Mouse (Mus musculus): ENCODE results near the gene Nudt3. TPM values are rescaled to one million over a fixed set of nuclear protein-coding genes. Genes with fewer than 3 reads are reported as not detected.
"Not testable (repeated sequence)": the region's sequence is repeated elsewhere in the genome, so short reads cannot be mapped to it uniquely, and the experiment has no call there.

The Nudt3 gene
- polyA plus RNA-seq, 1 experiment from 2014 or later = 20.5 TPM

- H3K4me1 ChIP-seq (ENCODE audit: control insufficient read depth, low read depth, low read length) = peaks cover 5% of the 10 kb centered on the region
- H3K9me3 ChIP-seq (replicated peaks; ENCODE audit: control insufficient read depth, low read length) = no peaks in the 10 kb centered on the region
- H3K9ac ChIP-seq (ENCODE audit: low read depth, low read length) = no peak overlapping the region
- H3K27ac ChIP-seq (ENCODE audit: low read length) = no peak overlapping the region
- no peak overlapping the region for H3K4me3 ChIP-seq (ENCODE audit: low read depth, low read length)
- peaks cover 37% of the 10 kb centered on the region for H3K27me3 ChIP-seq (ENCODE audit: control insufficient read depth, insufficient read depth, low read depth, low read length)
- no peaks in the 10 kb centered on the region for H3K36me3 ChIP-seq (ENCODE audit: control insufficient read depth, insufficient read depth)
- WGBS (ENCODE audit: insufficient replicate concordance) = 52% methylated on average over 23 of the region's 23 CpGs
- no peak for ATAC-seq (ENCODE audit: low read depth)
- H3K4me2 ChIP-seq (ENCODE audit: low read depth, low read length) = no peak overlapping the region
Measured at GRCm38 (mm10) chr17:27652046-27652790, 28.9 kb upstream of the Nudt3 start.

DNA sequence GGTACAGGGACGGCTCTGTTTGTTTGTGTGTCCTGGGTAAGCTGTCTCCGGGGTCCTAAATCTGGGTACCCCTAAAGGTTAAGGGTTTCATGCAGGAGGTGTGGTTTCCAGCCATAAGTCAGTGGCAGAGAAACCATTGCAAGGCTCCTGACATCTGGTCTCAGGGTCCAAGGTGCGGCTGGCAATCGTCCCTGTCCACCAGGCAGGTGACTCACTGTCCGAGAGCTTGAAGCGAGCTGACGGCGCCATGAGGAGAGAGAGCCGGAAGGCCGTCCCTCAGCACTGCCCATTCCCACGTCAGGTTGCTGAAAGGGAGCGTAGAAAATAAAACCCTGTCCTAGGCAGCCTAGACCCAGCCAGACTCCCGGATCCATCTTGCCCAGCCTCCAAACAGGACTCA, 27.3 kb upstream of the Nudt3 start:
- ATAC-seq (ENCODE audit: low read depth) = 0 out of 2 replicates have a peak, but pooled peaks have one; percentile 37
- WGBS (ENCODE audit: insufficient replicate concordance) = 61% methylated on average over 13 of the region's 13 CpGs
- Histone ChIP-seq H3K9me3 (replicated peaks; ENCODE audit: control insufficient read depth, low read length) (no peaks in the 10 kb centered on the region), H3K4me2 (ENCODE audit: low read depth, low read length) (no peak overlapping the region), H3K9ac (ENCODE audit: low read depth, low read length) (no peak overlapping the region), H3K36me3 (ENCODE audit: control insufficient read depth, insufficient read depth) (no peaks in the 10 kb centered on the region), H3K4me3 (ENCODE audit: low read depth, low read length) (no peak overlapping the region), H3K27me3 (ENCODE audit: control insufficient read depth, insufficient read depth, low read depth, low read length) (peaks cover 20% of the 10 kb centered on the region), H3K4me1 (ENCODE audit: control insufficient read depth, low read depth, low read length) (peaks cover 3% of the 10 kb centered on the region; the same call in 1 of the 2 replicates), H3K27ac (ENCODE audit: low read length) (no peak overlapping the region)

DNA sequence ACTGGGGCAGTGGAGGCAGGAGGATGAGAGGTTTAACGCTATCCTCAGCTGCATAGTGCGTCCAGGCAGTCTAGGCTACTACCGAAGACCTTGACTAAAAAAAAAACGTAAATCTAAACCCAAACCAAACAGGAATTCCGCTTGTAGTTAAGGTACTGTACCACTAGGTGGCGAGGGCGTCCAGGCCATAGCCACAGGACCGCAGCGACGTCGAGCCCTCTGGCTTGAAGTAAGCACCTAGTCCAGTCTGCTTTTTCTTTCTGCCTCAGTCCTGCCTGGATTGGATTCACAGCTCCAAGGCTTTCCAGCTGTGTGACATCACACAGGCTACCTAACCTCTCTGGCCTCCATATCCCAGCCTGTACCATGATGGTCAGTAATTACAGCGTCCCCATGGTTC, 26.9 kb upstream of the Nudt3 start:
- Histone ChIP-seq H3K4me2 (ENCODE audit: low read depth, low read length) (no peak overlapping the region), H3K4me3 (ENCODE audit: low read depth, low read length) (no peak overlapping the region), H3K4me1 (ENCODE audit: control insufficient read depth, low read depth, low read length) (peaks cover 3% of the 10 kb centered on the region; the same call in 1 of the 2 replicates), H3K27me3 (ENCODE audit: control insufficient read depth, insufficient read depth, low read depth, low read length) (peaks cover 16% of the 10 kb centered on the region), H3K36me3 (ENCODE audit: control insufficient read depth, insufficient read depth) (no peaks in the 10 kb centered on the region), H3K9ac (ENCODE audit: low read depth, low read length) (no peak overlapping the region), H3K27ac (ENCODE audit: low read length) (no peak overlapping the region), H3K9me3 (replicated peaks; ENCODE audit: control insufficient read depth, low read length) (no peaks in the 10 kb centered on the region)
- 7% methylated on average over 12 of the region's 12 CpGs for WGBS (ENCODE audit: insufficient replicate concordance)
- ATAC-seq (ENCODE audit: low read depth) = peak; percentile 32; the same call in 1 of the 2 replicates

GRCm38 (mm10) chr17:27645807-27646206, 22.5 kb upstream of the Nudt3 start:
- ATAC-seq (ENCODE audit: low read depth) = no peak
- Histone ChIP-seq H3K36me3 (ENCODE audit: control insufficient read depth, insufficient read depth) (no peaks in the 10 kb centered on the region), H3K9ac (ENCODE audit: low read depth, low read length) (no peak overlapping the region), H3K4me1 (ENCODE audit: control insufficient read depth, low read depth, low read length) (no peaks in the 10 kb centered on the region; the same call in 1 of the 2 replicates), H3K27ac (ENCODE audit: low read length) (no peak overlapping the region), H3K27me3 (ENCODE audit: control insufficient read depth, insufficient read depth, low read depth, low read length) (peaks cover under 1% of the 10 kb centered on the region; the same call in 1 of the 2 replicates), H3K4me3 (ENCODE audit: low read depth, low read length) (no peak overlapping the region), H3K4me2 (ENCODE audit: low read depth, low read length) (no peak overlapping the region), H3K9me3 (replicated peaks; ENCODE audit: control insufficient read depth, low read length) (no peaks in the 10 kb centered on the region)
- 48% methylated on average over 7 of the region's 7 CpGs for WGBS (ENCODE audit: insufficient replicate concordance)

DNA sequence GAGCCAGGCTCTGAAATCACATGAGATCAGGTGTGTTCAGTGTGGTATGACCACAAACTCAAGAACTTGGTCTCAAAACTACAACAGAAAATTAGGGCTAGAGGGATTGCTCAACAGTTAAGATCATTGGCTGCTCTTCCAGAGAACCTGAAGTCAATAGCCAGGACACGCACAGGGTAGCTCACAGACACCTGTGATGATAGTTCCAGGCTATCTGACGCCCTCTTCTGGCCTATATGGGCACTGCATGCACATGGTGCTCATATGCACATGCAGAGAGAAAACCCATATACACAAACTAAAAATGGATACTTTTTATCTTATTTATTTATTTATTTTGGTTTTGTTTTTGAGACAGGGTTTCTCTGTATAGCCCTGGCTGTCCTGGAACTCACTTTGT, 21.3 kb upstream of the Nudt3 start:
- H3K4me1 ChIP-seq (ENCODE audit: control insufficient read depth, low read depth, low read length) = no peaks in the 10 kb centered on the region; the same call in 1 of the 2 replicates
- no peaks in the 10 kb centered on the region for H3K9me3 ChIP-seq (replicated peaks; ENCODE audit: control insufficient read depth, low read length)
- H3K9ac ChIP-seq (ENCODE audit: low read depth, low read length) = no peak overlapping the region
- no peak overlapping the region for H3K4me2 ChIP-seq (ENCODE audit: low read depth, low read length)
- ATAC-seq (ENCODE audit: low read depth) = no peak
- no peak overlapping the region for H3K4me3 ChIP-seq (ENCODE audit: low read depth, low read length)
- 37% methylated on average over 2 of the region's 2 CpGs for WGBS (ENCODE audit: insufficient replicate concordance)
- H3K27ac ChIP-seq (ENCODE audit: low read length) = no peak overlapping the region
- H3K36me3 ChIP-seq (ENCODE audit: control insufficient read depth, insufficient read depth) = no peaks in the 10 kb centered on the region
- H3K27me3 ChIP-seq (ENCODE audit: control insufficient read depth, insufficient read depth, low read depth, low read length) = no peaks in the 10 kb centered on the region

DNA sequence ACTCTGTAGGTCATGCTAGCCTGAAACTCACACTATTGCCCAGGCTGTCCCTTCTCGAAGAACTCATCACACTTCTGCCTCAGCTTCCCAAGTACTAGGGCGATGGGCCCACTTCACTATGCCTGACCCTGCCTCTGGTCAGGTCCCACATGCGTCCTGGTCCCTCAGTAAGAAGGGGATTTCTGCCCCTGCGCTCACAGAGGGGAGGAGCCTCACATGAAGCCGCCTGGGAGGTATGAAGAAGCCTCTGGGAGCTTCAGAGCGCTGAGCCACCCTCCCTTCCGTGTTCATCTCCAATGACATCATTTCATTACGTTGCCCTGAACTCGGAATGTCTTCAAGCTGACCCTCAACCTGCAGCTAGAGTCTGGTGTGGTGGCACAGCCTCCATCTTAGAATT, 20.5 kb upstream of the Nudt3 start:
- Histone ChIP-seq H3K27me3 (ENCODE audit: control insufficient read depth, insufficient read depth, low read depth, low read length) (no peaks in the 10 kb centered on the region), H3K9me3 (replicated peaks; ENCODE audit: control insufficient read depth, low read length) (no peaks in the 10 kb centered on the region), H3K27ac (ENCODE audit: low read length) (no peak overlapping the region), H3K4me3 (ENCODE audit: low read depth, low read length) (no peak overlapping the region), H3K9ac (ENCODE audit: low read depth, low read length) (no peak overlapping the region), H3K4me2 (ENCODE audit: low read depth, low read length) (no peak overlapping the region), H3K36me3 (ENCODE audit: control insufficient read depth, insufficient read depth) (no peaks in the 10 kb centered on the region), H3K4me1 (ENCODE audit: control insufficient read depth, low read depth, low read length) (no peaks in the 10 kb centered on the region; the same call in 1 of the 2 replicates)
- WGBS (ENCODE audit: insufficient replicate concordance) = 73% methylated on average over 9 of the region's 9 CpGs
- ATAC-seq (ENCODE audit: low read depth) = no peak

GRCm38 (mm10) chr17:27643101-27643500, 19.8 kb upstream of the Nudt3 start:
- no peaks in the 10 kb centered on the region; the same call in 1 of the 2 replicates for H3K4me1 ChIP-seq (ENCODE audit: control insufficient read depth, low read depth, low read length)
- H3K4me2 ChIP-seq (ENCODE audit: low read depth, low read length) = no peak overlapping the region
- no peak overlapping the region for H3K9ac ChIP-seq (ENCODE audit: low read depth, low read length)
- no peak overlapping the region for H3K27ac ChIP-seq (ENCODE audit: low read length)
- 16% methylated on average over 6 of the region's 6 CpGs for WGBS (ENCODE audit: insufficient replicate concordance)
- no peak for ATAC-seq (ENCODE audit: low read depth)
- H3K9me3 ChIP-seq (replicated peaks; ENCODE audit: control insufficient read depth, low read length) = no peaks in the 10 kb centered on the region
- H3K27me3 ChIP-seq (ENCODE audit: control insufficient read depth, insufficient read depth, low read depth, low read length) = no peaks in the 10 kb centered on the region
- H3K36me3 ChIP-seq (ENCODE audit: control insufficient read depth, insufficient read depth) = no peaks in the 10 kb centered on the region
- no peak overlapping the region for H3K4me3 ChIP-seq (ENCODE audit: low read depth, low read length)

DNA sequence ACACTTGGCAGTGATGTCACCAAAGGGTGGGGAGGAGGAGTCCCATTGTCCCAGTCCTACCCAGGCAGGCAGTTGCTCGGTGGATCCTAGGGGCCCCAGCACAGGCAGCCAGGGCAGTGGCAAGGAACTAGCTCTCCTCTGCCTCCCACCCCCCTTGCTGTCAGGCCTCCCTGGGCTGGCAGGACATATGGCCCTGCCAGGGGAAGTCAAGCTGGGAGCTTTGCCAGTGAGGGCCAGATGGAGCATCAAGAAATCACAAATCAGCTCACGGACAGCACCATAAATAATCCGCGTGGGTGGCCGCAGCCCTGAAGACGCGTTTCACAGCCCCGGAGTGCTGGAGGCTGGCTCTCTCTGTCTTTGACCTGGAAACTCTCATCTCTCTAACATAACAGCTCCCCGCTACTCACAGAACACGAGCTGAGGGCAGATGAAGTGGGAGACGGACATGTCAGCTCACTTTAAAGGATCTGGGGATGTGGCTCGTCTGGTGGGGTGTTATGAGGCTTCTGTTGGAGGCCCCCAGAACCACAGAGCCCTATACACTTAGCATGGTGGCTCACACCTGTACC, 19.3 kb upstream of the Nudt3 start:
- Histone ChIP-seq H3K27ac (ENCODE audit: low read length) (no peak overlapping the region), H3K4me1 (ENCODE audit: control insufficient read depth, low read depth, low read length) (no peaks in the 10 kb centered on the region; the same call in 1 of the 2 replicates), H3K9ac (ENCODE audit: low read depth, low read length) (no peak overlapping the region), H3K4me2 (ENCODE audit: low read depth, low read length) (no peak overlapping the region), H3K4me3 (ENCODE audit: low read depth, low read length) (no peak overlapping the region), H3K27me3 (ENCODE audit: control insufficient read depth, insufficient read depth, low read depth, low read length) (no peaks in the 10 kb centered on the region), H3K9me3 (replicated peaks; ENCODE audit: control insufficient read depth, low read length) (no peaks in the 10 kb centered on the region), H3K36me3 (ENCODE audit: control insufficient read depth, insufficient read depth) (no peaks in the 10 kb centered on the region)
- ATAC-seq (ENCODE audit: low read depth) = no peak
- 25% methylated on average over 12 of the region's 12 CpGs for WGBS (ENCODE audit: insufficient replicate concordance)

DNA sequence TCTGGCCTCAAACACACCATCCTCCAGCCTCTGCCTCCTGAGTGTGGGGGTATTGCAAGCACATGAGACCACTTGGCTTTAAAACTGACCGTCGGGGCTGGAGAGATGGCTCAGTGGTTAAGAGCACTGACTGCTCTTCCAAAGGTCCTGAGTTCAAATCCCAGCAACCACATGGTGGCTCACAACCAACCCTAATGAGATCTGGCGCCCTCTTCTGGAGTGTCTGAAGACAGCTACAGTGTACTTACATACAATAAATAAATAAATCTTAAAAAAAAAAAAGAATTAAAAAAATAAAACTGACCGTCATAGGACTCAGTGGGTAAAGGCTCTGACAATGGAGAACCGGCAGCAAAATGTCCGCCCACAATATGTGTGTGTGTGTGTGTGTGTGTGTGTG, 16.6 kb upstream of the Nudt3 start:
- H3K4me3 ChIP-seq (ENCODE audit: low read depth, low read length); H3K27me3 ChIP-seq (ENCODE audit: control insufficient read depth, insufficient read depth, low read depth, low read length); H3K36me3 ChIP-seq (ENCODE audit: control insufficient read depth, insufficient read depth); H3K9me3 ChIP-seq (replicated peaks; ENCODE audit: control insufficient read depth, low read length); H3K27ac ChIP-seq (ENCODE audit: low read length); ATAC-seq (ENCODE audit: low read depth); H3K9ac ChIP-seq (ENCODE audit: low read depth, low read length); H3K4me2 ChIP-seq (ENCODE audit: low read depth, low read length): not testable (repeated sequence)
- peaks cover 11% of the 10 kb centered on the region for H3K4me1 ChIP-seq (ENCODE audit: control insufficient read depth, low read depth, low read length)
- WGBS (ENCODE audit: insufficient replicate concordance) = 82% methylated on average over 6 of the region's 6 CpGs
